In the genomic region with DNA sequence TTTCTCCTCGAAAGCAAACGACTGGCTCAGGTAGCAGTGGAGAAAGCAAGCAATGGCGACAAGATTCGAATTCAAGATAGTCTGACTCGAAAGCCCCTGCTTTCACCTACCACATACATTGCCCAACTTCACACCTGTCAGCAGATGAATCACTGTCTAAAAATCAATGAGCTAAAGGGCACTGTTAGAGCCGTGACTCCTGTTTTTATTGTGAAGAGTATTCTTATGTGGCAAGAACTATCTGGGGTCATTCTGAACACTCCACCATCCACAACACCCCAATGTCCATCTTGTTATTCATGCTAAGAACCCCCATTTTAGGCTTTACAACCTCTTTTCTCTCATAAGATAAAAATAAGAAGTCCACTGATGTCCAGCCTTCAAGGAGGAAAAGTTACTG, we compare ENCODE assay signal across 25 mouse cellular contexts.
"Had no signal": no experiment of that assay in that cellular context is flagged by ENCODE, and none has a peak within 500 bp of the region (broad histone marks: within the 10 kb centered on the region; RNA-seq: fewer than 3 reads in every experiment).

No protein-coding gene starts in this region.

- H3K4me3 ChIP-seq: heart, embryonic 13.5 days; heart, embryonic 15.5 days; hindbrain, embryonic 13.5 days; hindbrain, embryonic 15.5 days; kidney, embryonic 15.5 days; limb, embryonic 13.5 days; limb, embryonic 15.5 days had no signal

- ATAC-seq: forebrain, postnatal 0 days; hindbrain, postnatal 0 days; intestine, embryonic 16.5 days had no signal

- H3K36me3 ChIP-seq: heart, embryonic 13.5 days; heart, embryonic 15.5 days; hindbrain, embryonic 13.5 days; hindbrain, embryonic 15.5 days; kidney, embryonic 15.5 days; limb, embryonic 13.5 days; limb, embryonic 15.5 days had no signal

- H3K9ac ChIP-seq: forebrain, postnatal 0 days; heart, embryonic 13.5 days; heart, embryonic 15.5 days; hindbrain, embryonic 13.5 days; hindbrain, embryonic 15.5 days; kidney, embryonic 15.5 days; limb, embryonic 13.5 days; limb, embryonic 15.5 days had no signal

- H3K27me3 ChIP-seq: heart, embryonic 13.5 days; heart, embryonic 15.5 days; hindbrain, embryonic 15.5 days; kidney, embryonic 15.5 days; limb, embryonic 13.5 days; limb, embryonic 15.5 days had no signal

- H3K4me2 ChIP-seq: heart, embryonic 11.5 days; heart, embryonic 13.5 days; heart, embryonic 15.5 days; hindbrain, embryonic 13.5 days; hindbrain, embryonic 15.5 days; kidney, embryonic 15.5 days; limb, embryonic 13.5 days; limb, embryonic 15.5 days had no signal

- H3K27ac ChIP-seq: heart, embryonic 13.5 days; heart, embryonic 15.5 days; hindbrain, embryonic 13.5 days; hindbrain, embryonic 15.5 days; hindbrain, postnatal 0 days; kidney, embryonic 15.5 days; kidney, postnatal 0 days; limb, embryonic 13.5 days; limb, embryonic 15.5 days had no signal

- H3K9me3 ChIP-seq: heart, embryonic 13.5 days; heart, embryonic 15.5 days; hindbrain, embryonic 13.5 days; hindbrain, embryonic 15.5 days; kidney, embryonic 15.5 days; limb, embryonic 13.5 days; limb, embryonic 15.5 days had no signal

- H3K4me1 ChIP-seq: heart, embryonic 13.5 days; heart, embryonic 15.5 days; hindbrain, embryonic 13.5 days; hindbrain, embryonic 15.5 days; kidney, embryonic 15.5 days; limb, embryonic 13.5 days; limb, embryonic 15.5 days had no signal

- DNase-seq: forebrain, postnatal 0 days; gastrocnemius, postnatal 14 days; gastrocnemius, postnatal 36 days; heart, adult 18-20 months; heart, postnatal 14 days; heart, postnatal 36 days; kidney, adult 11 months; kidney, adult 2 months; kidney, adult 9 months; kidney, postnatal 14 days; kidney, postnatal 36 days; layer of hippocampus, adult 9-11 months; layer of hippocampus, postnatal 36 days; left cerebral cortex, postnatal 4 days had no signal
